Mouse (Mus musculus): Measurements from ENCODE around the gene Trrap. TPM values are rescaled to one million over a fixed set of nuclear protein-coding genes. Genes with fewer than 3 reads are reported as not detected.
A peak's percentile ranks its signal among the peaks of the same experiment; 100 is the strongest.

Trrap gene
- polyA plus RNA-seq, 1 experiment: 60.3 TPM

GRCm38 (mm10) chr5:144870782-144871181 lies 103.2 kb downstream of the Trrap start:
- no peak for TF ChIP-seq POLR2A (IDR thresholded peaks at IDR 0.05; ENCODE audit: low read depth, low read length)
- TF ChIP-seq CTCF (IDR thresholded peaks at IDR 0.05; ENCODE audit: extremely low read depth, insufficient read length, insufficient replicate concordance, low read depth, low read length): no peak
- 75% methylated on average over 7 of the region's 7 CpGs for WGBS
- no peaks in the 10 kb centered on the region for H3K27me3 ChIP-seq (ENCODE audit: control insufficient read depth, insufficient read depth, low read length)
- H3K4me1 ChIP-seq (ENCODE audit: control insufficient read depth, insufficient read depth, insufficient read length, low read length): no peaks in the 10 kb centered on the region
- H3K36me3 ChIP-seq (ENCODE audit: control insufficient read depth, insufficient read depth, low read length): no peaks in the 10 kb centered on the region
- no peak overlapping the region for H3K27ac ChIP-seq (ENCODE audit: insufficient read depth, low read depth, low read length)
- H3K4me3 ChIP-seq (ENCODE audit: low read depth, low read length): no peak overlapping the region

- TF ChIP-seq CTCF (IDR thresholded peaks at IDR 0.05; ENCODE audit: extremely low read depth, insufficient read length, insufficient replicate concordance, low read depth, low read length): no peak
- no peak for TF ChIP-seq POLR2A (IDR thresholded peaks at IDR 0.05; ENCODE audit: low read depth, low read length)
- WGBS: 86% methylated on average over 1 of the region's 1 CpGs
- H3K36me3 ChIP-seq (ENCODE audit: control insufficient read depth, insufficient read depth, low read length): no peaks in the 10 kb centered on the region
- H3K27ac ChIP-seq (ENCODE audit: insufficient read depth, low read depth, low read length): no peak overlapping the region
- H3K4me1 ChIP-seq (ENCODE audit: control insufficient read depth, insufficient read depth, insufficient read length, low read length): no peaks in the 10 kb centered on the region
- H3K4me3 ChIP-seq (ENCODE audit: low read depth, low read length): no peak overlapping the region
- H3K27me3 ChIP-seq (ENCODE audit: control insufficient read depth, insufficient read depth, low read length): no peaks in the 10 kb centered on the region
Measured at GRCm38 (mm10) chr5:144871775-144872174, 104.2 kb downstream of the Trrap start.

GRCm38 (mm10) chr5:144872326-144872725 lies 104.8 kb downstream of the Trrap start:
- Histone ChIP-seq H3K27ac (ENCODE audit: insufficient read depth, low read depth, low read length) (no peak overlapping the region), H3K36me3 (ENCODE audit: control insufficient read depth, insufficient read depth, low read length) (0 out of 2 replicates have a peak, but pooled peaks cover 2% of the 10 kb centered on the region), H3K4me3 (ENCODE audit: low read depth, low read length) (no peak overlapping the region), H3K27me3 (ENCODE audit: control insufficient read depth, insufficient read depth, low read length) (no peaks in the 10 kb centered on the region), H3K4me1 (ENCODE audit: control insufficient read depth, insufficient read depth, insufficient read length, low read length) (no peaks in the 10 kb centered on the region)
- 71% methylated on average over 5 of the region's 5 CpGs for WGBS
- TF ChIP-seq POLR2A (IDR thresholded peaks at IDR 0.05; ENCODE audit: low read depth, low read length) (no peak), CTCF (IDR thresholded peaks at IDR 0.05; ENCODE audit: extremely low read depth, insufficient read length, insufficient replicate concordance, low read depth, low read length) (no peak)

- no peaks in the 10 kb centered on the region for H3K4me1 ChIP-seq (ENCODE audit: control insufficient read depth, insufficient read depth, insufficient read length, low read length)
- 77% methylated on average over 3 of the region's 3 CpGs for WGBS
- H3K27me3 ChIP-seq (ENCODE audit: control insufficient read depth, insufficient read depth, low read length): no peaks in the 10 kb centered on the region
- no peak overlapping the region for H3K4me3 ChIP-seq (ENCODE audit: low read depth, low read length)
- 0 out of 2 replicates have a peak, but pooled peaks cover 2% of the 10 kb centered on the region for H3K36me3 ChIP-seq (ENCODE audit: control insufficient read depth, insufficient read depth, low read length)
- no peak overlapping the region for H3K27ac ChIP-seq (ENCODE audit: insufficient read depth, low read depth, low read length)
- no peak for TF ChIP-seq CTCF (IDR thresholded peaks at IDR 0.05; ENCODE audit: extremely low read depth, insufficient read length, insufficient replicate concordance, low read depth, low read length)
- TF ChIP-seq POLR2A (IDR thresholded peaks at IDR 0.05; ENCODE audit: low read depth, low read length): no peak
Measured at GRCm38 (mm10) chr5:144872867-144873266, 105.3 kb downstream of the Trrap start.

GRCm38 (mm10) chr5:144875227-144875626 lies 107.7 kb downstream of the Trrap start:
- H3K36me3 ChIP-seq (ENCODE audit: control insufficient read depth, insufficient read depth, low read length): peaks cover 17% of the 10 kb centered on the region
- WGBS: 84% methylated on average over 6 of the region's 6 CpGs
- H3K27me3 ChIP-seq (ENCODE audit: control insufficient read depth, insufficient read depth, low read length): no peaks in the 10 kb centered on the region
- no peak overlapping the region for H3K27ac ChIP-seq (ENCODE audit: insufficient read depth, low read depth, low read length)
- H3K4me3 ChIP-seq (ENCODE audit: low read depth, low read length): no peak overlapping the region
- TF ChIP-seq CTCF (IDR thresholded peaks at IDR 0.05; ENCODE audit: extremely low read depth, insufficient read length, insufficient replicate concordance, low read depth, low read length): no peak
- no peak for TF ChIP-seq POLR2A (IDR thresholded peaks at IDR 0.05; ENCODE audit: low read depth, low read length)
- no peaks in the 10 kb centered on the region for H3K4me1 ChIP-seq (ENCODE audit: control insufficient read depth, insufficient read depth, insufficient read length, low read length)

GRCm38 (mm10) chr5:144875892-144876291 lies 108.4 kb downstream of the Trrap start:
- H3K27ac ChIP-seq (ENCODE audit: insufficient read depth, low read depth, low read length): no peak overlapping the region
- H3K4me3 ChIP-seq (ENCODE audit: low read depth, low read length): no peak overlapping the region
- TF ChIP-seq POLR2A (IDR thresholded peaks at IDR 0.05; ENCODE audit: low read depth, low read length) (no peak), CTCF (IDR thresholded peaks at IDR 0.05; ENCODE audit: extremely low read depth, insufficient read length, insufficient replicate concordance, low read depth, low read length) (peak; percentile 97)
- 7% methylated on average over 13 of the region's 13 CpGs for WGBS
- H3K36me3 ChIP-seq (ENCODE audit: control insufficient read depth, insufficient read depth, low read length): peaks cover 23% of the 10 kb centered on the region
- no peaks in the 10 kb centered on the region for H3K4me1 ChIP-seq (ENCODE audit: control insufficient read depth, insufficient read depth, insufficient read length, low read length)
- no peaks in the 10 kb centered on the region for H3K27me3 ChIP-seq (ENCODE audit: control insufficient read depth, insufficient read depth, low read length)

GRCm38 (mm10) chr5:144877021-144877420 lies 109.5 kb downstream of the Trrap start:
- H3K27ac ChIP-seq (ENCODE audit: insufficient read depth, low read depth, low read length): no peak overlapping the region
- no peaks in the 10 kb centered on the region for H3K27me3 ChIP-seq (ENCODE audit: control insufficient read depth, insufficient read depth, low read length)
- no peaks in the 10 kb centered on the region for H3K4me1 ChIP-seq (ENCODE audit: control insufficient read depth, insufficient read depth, insufficient read length, low read length)
- 96% methylated on average over 15 of the region's 15 CpGs for WGBS
- TF ChIP-seq POLR2A (IDR thresholded peaks at IDR 0.05; ENCODE audit: low read depth, low read length) (no peak), CTCF (IDR thresholded peaks at IDR 0.05; ENCODE audit: extremely low read depth, insufficient read length, insufficient replicate concordance, low read depth, low read length) (no peak)
- H3K36me3 ChIP-seq (ENCODE audit: control insufficient read depth, insufficient read depth, low read length): peaks cover 35% of the 10 kb centered on the region
- H3K4me3 ChIP-seq (ENCODE audit: low read depth, low read length): no peak overlapping the region

All from small intestine, adult 2 months (tissue).